Mouse (Mus musculus): ENCODE results near the gene Neurl1a. TPM values are rescaled to one million over a fixed set of nuclear protein-coding genes. Genes with fewer than 3 reads are reported as not detected.

The Neurl1a gene
- total RNA-seq, 2 experiments from 2014 or later: 180 to 194 TPM

DNA sequence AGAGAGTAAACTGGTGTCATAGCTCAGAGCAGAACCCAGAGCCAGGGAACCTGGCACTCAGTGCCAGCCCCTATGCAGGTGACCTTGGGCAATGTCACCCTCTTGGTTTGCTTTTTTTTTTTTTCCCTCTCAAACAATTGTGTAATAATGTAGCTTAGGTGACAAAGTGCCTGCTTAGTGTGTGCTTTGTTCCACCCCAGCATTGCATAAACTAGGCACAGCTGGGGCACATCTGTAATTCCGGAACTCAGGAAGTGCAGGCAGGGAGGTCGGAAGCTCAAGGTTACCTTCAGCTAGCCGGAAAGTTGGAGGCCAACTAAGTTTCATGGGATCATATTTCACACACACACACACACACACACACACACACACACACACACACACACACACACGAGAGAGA, 28.8 kb upstream of the Neurl1a start:
- DNase-seq (ENCODE audit: low spot score in 2 of 2): no peak
- H3K4me3 ChIP-seq: no peak overlapping the region
- TF ChIP-seq CTCF (conservative IDR thresholded peaks at IDR 0.05): no peak
- H3K27ac ChIP-seq: no peak overlapping the region

DNA sequence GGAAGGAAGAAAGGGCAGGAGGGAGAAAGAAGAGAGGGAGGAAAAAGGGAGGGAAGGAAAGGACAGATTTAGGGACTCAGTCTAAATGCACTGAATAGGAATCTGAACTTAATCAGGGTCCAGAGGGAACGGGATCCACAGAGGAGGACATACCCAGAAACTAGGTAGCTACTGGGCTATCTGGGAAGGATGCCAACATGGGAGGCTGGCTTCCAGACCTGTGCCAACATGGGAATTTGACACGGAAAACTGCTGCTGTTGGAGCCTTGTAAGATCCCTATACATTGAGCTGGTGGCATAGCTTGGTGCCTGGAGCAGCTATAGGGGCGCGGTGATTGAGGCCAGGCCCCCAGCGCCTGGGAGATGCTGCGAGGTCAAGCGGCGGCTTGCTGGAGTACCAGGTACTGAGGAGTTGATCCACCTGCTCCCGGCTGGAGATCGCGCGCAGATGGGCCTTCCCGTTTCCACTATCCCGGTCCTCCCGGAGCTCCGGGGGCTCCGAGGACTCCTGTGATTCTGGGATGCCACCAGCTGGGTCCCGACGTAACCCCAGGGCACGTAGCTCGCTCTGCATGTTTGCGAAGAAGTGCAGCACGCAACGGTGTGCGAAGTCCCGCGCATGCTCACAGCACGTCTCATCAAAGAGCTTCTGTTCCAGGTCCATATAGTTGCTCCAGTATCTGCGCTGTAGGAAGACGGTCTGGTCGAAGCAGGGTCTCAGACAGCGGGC, 27.1 kb upstream of the Neurl1a start:
- Histone ChIP-seq H3K4me3 (peak overlapping the region; percentile 46), H3K27ac (peak overlapping the region; percentile 46; the same call in 1 of the 2 replicates)
- TF ChIP-seq CTCF (conservative IDR thresholded peaks at IDR 0.05): no peak
- peak in 1 of 2 experiments; percentile 37 for DNase-seq (ENCODE audit: low spot score in 2 of 2)

DNA sequence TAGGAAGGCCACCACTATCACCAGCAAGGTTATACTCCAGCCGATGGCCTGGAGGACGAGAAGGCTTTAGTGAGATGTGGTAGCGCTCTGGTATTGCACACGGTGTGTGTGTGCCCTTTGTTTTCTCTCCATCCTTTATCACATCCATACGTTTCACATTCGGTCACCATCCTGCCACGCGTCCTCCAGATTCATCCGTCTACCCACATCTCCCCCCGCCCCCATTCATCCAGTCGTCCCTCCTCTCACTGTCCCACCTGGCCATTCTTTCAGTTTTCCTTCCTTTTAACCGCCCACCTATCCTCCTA, 26.6 kb upstream of the Neurl1a start:
- TF ChIP-seq CTCF (conservative IDR thresholded peaks at IDR 0.05): no peak; the same call in 1 of the 2 replicates
- Histone ChIP-seq H3K4me3 (peak overlapping the region; percentile 46; the same call in 1 of the 2 replicates), H3K27ac (peak overlapping the region; percentile 46; the same call in 1 of the 2 replicates)
- no peak for DNase-seq (ENCODE audit: low spot score in 2 of 2)

DNA sequence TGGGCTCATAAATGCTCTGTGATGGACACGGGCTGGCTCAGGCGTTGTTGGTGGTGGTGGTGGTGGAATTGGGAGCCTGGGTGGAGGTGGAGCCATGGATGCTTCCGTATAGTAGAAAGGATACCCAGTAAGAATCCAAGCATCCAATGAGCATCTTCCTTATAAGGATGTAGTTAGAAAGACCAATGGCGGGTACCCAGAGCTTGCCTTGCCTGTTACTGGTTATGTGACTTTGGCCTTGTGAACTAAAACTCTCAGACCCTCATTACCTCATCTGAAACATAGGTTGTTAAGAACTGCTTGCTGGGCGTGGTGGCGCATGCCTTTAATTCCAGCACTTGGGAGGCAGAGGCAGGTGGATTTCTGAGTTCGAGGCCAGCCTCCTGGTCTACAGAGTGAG, 24.9 kb upstream of the Neurl1a start:
- no peak for DNase-seq (ENCODE audit: low spot score in 2 of 2)
- Histone ChIP-seq H3K27ac (no peak overlapping the region), H3K4me3 (no peak overlapping the region)
- no peak for TF ChIP-seq CTCF (conservative IDR thresholded peaks at IDR 0.05)

DNA sequence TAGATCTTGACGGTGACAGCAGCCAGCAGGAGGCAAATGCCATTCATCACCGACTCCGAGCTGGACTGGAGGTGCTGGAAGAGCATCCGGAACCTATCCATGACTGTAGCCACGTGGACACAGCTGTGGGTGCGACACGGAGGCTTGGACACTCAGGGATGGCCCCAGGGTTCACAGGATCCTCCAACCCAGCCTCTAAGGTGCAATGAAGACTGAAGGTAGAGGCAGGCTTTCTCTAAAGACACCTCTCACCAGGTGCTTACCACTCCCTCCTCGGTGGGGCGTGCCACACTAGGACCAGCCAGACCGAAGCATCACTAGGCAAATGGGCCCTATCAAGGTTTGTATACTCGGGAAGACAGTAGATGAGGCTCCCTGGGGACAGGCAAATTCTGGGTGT, 21.0 kb upstream of the Neurl1a start, which contains the start of gene Calhm3:
Calhm3 (minus strand) TSS at position 101 of the 400 bp plus-strand sequence.
- H3K27ac ChIP-seq: no peak within 1 kb of the TSS
- no peak for DNase-seq (ENCODE audit: low spot score in 2 of 2)
- H3K4me3 ChIP-seq: no peak within 1 kb of the TSS
- no peak for TF ChIP-seq CTCF (conservative IDR thresholded peaks at IDR 0.05)

DNA sequence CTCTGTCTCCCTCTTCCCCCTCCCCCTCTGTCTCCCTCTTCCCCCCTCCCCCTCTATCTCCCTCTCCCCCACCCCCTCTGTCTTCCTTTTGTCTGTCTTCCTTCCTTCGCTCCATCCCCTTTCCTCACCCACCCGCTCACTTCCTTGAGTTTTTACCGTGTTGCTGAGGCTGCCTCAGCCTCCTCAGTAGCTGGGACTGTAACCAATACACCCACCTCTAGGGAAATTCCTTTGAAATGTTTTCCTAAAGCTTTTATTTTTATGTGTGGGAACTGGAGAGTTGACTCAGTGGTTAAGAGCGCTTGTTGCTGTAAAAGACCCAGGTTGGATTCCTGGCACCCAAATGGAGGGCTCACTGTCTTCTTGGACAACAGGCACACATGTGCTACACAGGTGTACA, 17.0 kb upstream of the Neurl1a start:
- no peak for TF ChIP-seq CTCF (conservative IDR thresholded peaks at IDR 0.05)
- H3K4me3 ChIP-seq: no peak overlapping the region
- H3K27ac ChIP-seq: no peak overlapping the region
- no peak for DNase-seq (ENCODE audit: low spot score in 2 of 2)

DNA sequence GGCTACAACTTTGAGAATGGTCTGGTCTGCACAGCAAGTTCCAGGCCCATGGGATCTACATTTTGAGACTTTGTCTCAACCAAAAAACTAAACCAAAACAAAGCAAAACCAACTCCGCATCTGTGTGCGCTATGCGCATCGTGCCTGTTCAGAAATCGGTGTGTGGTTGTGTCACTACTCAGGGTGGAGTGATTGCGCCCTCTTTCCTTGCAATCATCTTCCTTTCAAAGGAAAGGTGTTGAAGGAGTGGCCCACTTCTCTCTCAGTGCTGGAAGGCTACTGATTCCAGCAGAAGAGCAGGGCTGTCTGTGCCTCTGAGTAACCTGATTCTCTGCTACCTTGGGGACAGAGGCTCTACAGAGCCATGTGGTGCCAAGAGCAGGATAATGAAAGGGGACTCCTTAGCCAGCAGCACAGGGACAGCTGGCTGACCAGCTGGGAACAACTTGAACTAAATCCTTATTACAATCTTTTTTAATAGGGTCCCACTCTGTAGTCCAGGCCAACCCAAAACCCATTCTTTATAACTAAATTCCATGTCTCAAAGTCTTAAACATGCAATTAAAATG, 15.4 kb upstream of the Neurl1a start:
- no peak for TF ChIP-seq CTCF (conservative IDR thresholded peaks at IDR 0.05)
- Histone ChIP-seq H3K4me3 (no peak overlapping the region), H3K27ac (no peak overlapping the region)
- no peak for DNase-seq (ENCODE audit: low spot score in 2 of 2)

DNA sequence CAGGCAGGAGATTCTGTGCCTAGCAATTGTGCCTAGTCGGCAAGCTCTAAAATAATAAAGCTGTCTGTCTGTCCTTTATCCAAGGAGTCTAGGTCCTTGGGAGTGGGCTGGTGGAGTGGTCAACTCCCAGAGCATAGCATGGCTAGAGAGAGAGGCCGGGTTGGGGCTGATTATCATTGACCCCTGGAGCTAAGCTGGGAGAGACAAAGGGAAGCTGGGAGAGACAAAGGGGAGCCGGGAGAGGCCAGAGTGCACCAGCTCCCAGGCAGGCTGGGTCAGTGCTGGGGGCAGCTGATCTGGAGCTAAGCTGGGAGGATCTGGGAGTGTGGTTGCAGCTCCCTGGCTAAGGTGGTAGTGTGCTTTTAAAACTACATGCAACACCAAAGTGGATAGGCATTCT, 11.9 kb upstream of the Neurl1a start:
- Histone ChIP-seq H3K4me3 (no peak overlapping the region), H3K27ac (no peak overlapping the region)
- TF ChIP-seq CTCF (conservative IDR thresholded peaks at IDR 0.05): no peak
- DNase-seq (ENCODE audit: low spot score in 2 of 2): no peak

DNA sequence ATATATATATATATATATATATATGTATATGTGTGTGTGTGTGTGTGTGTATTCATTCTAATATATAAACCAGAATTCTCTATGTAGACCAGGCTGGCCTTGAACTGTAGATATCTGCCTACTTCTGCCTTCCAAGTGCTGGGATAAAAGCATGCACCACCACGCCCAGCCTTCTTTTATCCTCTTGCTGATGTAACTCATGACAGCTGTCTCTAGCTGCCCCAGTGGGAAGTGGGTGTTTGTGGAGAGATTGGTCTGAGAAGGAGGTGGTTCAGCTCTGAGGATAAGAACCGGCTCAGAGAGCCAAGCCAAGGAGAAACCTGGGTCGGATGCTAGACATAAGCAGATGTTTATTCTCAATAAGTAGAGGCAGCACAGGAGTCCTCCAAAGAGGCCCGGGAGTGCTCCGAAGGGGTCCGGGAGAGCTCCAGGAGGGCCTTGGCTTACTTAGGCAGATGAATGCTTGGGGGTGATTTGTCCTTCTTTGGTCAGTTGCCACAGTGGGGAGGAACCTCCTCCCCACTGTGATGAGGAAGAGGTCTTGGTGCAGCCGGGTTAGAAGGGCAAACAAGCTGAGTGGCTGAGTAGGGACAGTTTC, 10.9 kb upstream of the Neurl1a start:
- Histone ChIP-seq H3K4me3 (no peak overlapping the region), H3K27ac (no peak overlapping the region)
- DNase-seq (ENCODE audit: low spot score in 2 of 2): no peak
- no peak for TF ChIP-seq CTCF (conservative IDR thresholded peaks at IDR 0.05)

DNA sequence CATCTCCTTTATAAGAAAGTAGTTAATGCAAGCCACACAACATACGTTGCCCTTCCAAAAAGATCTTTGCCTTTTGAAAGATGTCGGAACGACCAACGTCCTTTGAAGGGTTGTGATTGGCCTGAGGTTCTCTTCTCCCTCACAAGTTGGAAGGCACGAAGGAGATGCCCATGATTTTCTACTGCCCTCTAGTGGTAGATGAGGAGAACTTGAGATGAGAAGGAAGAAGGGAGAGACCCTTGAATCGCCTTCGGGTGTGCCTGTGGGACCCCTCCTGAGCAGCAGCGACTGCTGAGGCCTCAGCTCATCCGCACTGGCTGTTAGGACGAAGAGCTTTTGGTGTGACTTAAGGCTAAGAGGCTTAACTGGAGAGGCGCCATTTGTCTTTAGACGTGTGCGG, 10.4 kb upstream of the Neurl1a start:
- H3K27ac ChIP-seq: no peak overlapping the region
- H3K4me3 ChIP-seq: peak overlapping the region; percentile 28; the same call in 1 of the 2 replicates
- no peak for DNase-seq (ENCODE audit: low spot score in 2 of 2)
- peak; percentile 95 for TF ChIP-seq CTCF (conservative IDR thresholded peaks at IDR 0.05)

DNA sequence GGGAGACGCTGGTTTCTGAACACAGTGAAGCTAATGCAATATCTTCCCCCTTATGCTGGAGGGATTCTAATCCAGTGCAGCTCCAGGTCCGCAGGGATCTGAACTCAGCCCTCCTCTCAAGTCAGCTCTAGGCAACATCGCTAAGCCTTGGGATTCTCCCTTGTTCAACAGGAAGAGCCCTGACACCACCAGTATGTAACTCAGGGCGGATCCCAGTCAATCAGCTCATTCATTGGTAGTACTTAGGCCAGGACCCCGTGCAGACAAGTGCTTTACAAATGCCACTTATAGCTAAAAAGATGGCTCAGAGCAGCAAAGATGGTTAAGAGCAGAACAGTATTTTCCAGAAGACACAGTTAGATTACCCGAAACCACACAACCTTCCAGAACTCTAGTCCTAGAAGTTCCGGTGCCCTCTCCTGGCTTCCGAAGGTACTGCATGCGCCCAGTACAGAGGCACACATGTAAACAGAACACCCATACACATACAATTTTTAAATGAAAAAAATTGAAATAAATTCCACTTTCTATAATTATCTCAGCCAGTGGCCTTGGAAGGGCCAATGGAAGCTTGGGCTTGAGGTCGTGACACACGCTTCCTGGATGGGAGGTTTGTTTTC, 9.7 kb upstream of the Neurl1a start:
- H3K27ac ChIP-seq: no peak overlapping the region
- TF ChIP-seq CTCF (conservative IDR thresholded peaks at IDR 0.05): peak; percentile 97
- peak; percentile 78 to 92 for DNase-seq (ENCODE audit: low spot score in 2 of 2)
- peak overlapping the region; percentile 28; the same call in 1 of the 2 replicates for H3K4me3 ChIP-seq

DNA sequence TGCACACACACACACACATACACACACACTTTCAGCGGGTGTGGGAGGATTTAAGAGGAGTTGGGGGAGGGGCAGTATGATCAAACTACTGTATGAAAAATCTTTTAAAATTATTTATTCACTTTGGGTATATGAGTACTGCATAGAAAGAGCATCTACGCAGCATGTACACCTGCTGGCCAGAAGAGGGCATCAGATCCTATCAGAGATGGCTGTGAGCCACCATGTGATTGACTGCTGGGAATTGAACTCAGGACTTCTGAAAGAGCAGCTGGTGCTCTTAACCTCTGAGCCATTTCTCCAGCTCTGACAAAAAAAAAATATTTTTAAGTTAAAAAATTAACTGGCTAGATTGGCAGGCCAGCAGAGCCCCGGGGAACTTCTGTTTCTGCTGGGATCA, 4.1 kb upstream of the Neurl1a start:
- no peak overlapping the region for H3K27ac ChIP-seq
- no peak overlapping the region for H3K4me3 ChIP-seq
- peak; percentile 80 for TF ChIP-seq CTCF (conservative IDR thresholded peaks at IDR 0.05)
- no peak for DNase-seq (ENCODE audit: low spot score in 2 of 2)

DNA sequence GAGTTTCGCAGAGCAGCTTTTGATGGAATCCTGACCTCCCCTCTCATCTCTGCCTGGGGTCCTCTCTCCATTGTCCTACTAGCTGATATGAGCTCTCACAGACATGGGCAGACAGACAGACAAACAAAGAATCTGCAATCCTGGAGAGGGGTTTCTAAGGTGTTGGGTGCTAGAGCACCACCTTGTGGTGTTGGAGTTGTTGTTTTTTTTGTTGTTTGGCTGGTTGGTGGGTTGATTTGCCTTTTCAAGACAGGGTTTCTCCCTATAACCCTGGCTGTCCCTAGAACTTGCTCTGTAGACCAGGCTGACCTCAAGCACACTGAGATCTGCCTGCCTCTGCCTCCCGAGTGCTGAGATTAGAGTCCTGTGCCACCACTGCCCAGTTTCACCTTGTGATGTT, 3.1 kb upstream of the Neurl1a start:
- H3K4me3 ChIP-seq: no peak overlapping the region
- H3K27ac ChIP-seq: no peak overlapping the region
- no peak for DNase-seq (ENCODE audit: low spot score in 2 of 2)
- TF ChIP-seq CTCF (conservative IDR thresholded peaks at IDR 0.05): peak; percentile 63
